Mouse (Mus musculus): Measurements from ENCODE around the gene Gm21541. TPM values are rescaled to one million over a fixed set of nuclear protein-coding genes. Genes with fewer than 3 reads are reported as not detected.
"Not testable (repeated sequence)": the region's sequence is repeated elsewhere in the genome, so short reads cannot be mapped to it uniquely, and the experiment has no call there.

Gm21541 gene
- 0.50 TPM in 1 of 2 replicates, not detected in the other for polyA plus RNA-seq (2016; fragmentation: Nextera tagmentation; extraction: Ambion mirVana)

- not testable (repeated sequence) for H3K27me3 ChIP-seq (ENCODE audit: insufficient read depth, poor library complexity, severe bottlenecking); H3K4me1 ChIP-seq (replicated peaks); DNase-seq (ENCODE audit: low spot score); H3K4me3 ChIP-seq; H3K9me3 ChIP-seq; H3K27ac ChIP-seq; H3K36me3 ChIP-seq
- WGBS, result no CpG with 5 or more reads among the region's 5 CpGs
Measured at GRCm38 (mm10) chr4:41903310-41903709, at the start of gene Gm21541. TSS of gene Gm21541 (plus strand) at chr4:41903610.

DNA sequence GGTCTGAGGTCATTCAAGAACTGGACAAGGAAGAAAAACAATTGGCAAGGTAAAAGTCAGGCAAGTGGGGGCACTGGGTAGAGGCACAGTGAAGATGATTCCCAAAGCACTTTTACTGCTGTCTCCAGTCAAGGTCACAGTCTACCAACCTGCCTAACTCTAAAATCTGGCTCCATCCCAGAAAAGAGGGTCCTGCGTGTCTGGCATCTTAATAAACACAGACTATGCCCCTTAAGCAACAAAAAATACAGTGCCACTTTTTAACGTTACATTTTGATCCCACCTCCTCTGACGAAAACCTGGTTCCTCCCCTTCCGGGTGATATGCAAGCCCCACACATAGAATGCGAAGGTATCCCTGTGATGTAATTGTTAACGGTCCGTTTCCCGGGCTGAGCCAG is 37.9 kb downstream of the Gm21541 start, which contains the start of gene Gm20878:
TSS of gene Gm20878 (plus strand) at position 301 of the 400 bp plus-strand sequence.
- H3K9me3 ChIP-seq; H3K36me3 ChIP-seq; H3K27ac ChIP-seq; DNase-seq (ENCODE audit: low spot score); H3K27me3 ChIP-seq (ENCODE audit: insufficient read depth, poor library complexity, severe bottlenecking); H3K4me1 ChIP-seq (replicated peaks); H3K4me3 ChIP-seq: not testable (repeated sequence)
- WGBS, result no CpG with 5 or more reads among the region's 8 CpGs

Other genes with a start within 250 kb of the Gm21541 start
- 29.7 and 51.6 TPM in 2 replicates for gene Cntfr, start 206.5 kb upstream of the Gm21541 start, polyA plus RNA-seq (2016; fragmentation: Nextera tagmentation; extraction: Ambion mirVana)
- 84.3 and 91.4 TPM in 2 replicates for gene Il11ra1, start 203.6 kb upstream of the Gm21541 start, polyA plus RNA-seq (2016; fragmentation: Nextera tagmentation; extraction: Ambion mirVana)
- 89.7 and 96.6 TPM in 2 replicates for gene Rpp25l, start 190.1 kb upstream of the Gm21541 start, polyA plus RNA-seq (2016; fragmentation: Nextera tagmentation; extraction: Ambion mirVana)
- 171 and 232 TPM in 2 replicates for gene Dctn3, start 180.4 kb upstream of the Gm21541 start, polyA plus RNA-seq (2016; fragmentation: Nextera tagmentation; extraction: Ambion mirVana)
- gene Arid3c, start 172.5 kb upstream of the Gm21541 start, polyA plus RNA-seq (2016; fragmentation: Nextera tagmentation; extraction: Ambion mirVana), result 0.36 and 0.88 TPM in 2 replicates
- gene Galt, start 148.4 kb upstream of the Gm21541 start, polyA plus RNA-seq (2016; fragmentation: Nextera tagmentation; extraction: Ambion mirVana), result 22.9 and 24.3 TPM in 2 replicates
- 77.4 and 89.4 TPM in 2 replicates for gene Sigmar1, start 147.5 kb upstream of the Gm21541 start, polyA plus RNA-seq (2016; fragmentation: Nextera tagmentation; extraction: Ambion mirVana)
- 51.0 and 86.2 TPM in 2 replicates for gene Ccl27a, start 129.4 kb upstream of the Gm21541 start, polyA plus RNA-seq (2016; fragmentation: Nextera tagmentation; extraction: Ambion mirVana)
- gene Gm20878, start 38.0 kb downstream of the Gm21541 start, polyA plus RNA-seq (2016; fragmentation: Nextera tagmentation; extraction: Ambion mirVana), result 2.3 and 2.8 TPM in 2 replicates
- 0.05 TPM in 1 of 2 replicates, not detected in the other for gene Fam205a4, start 62.4 kb downstream of the Gm21541 start, polyA plus RNA-seq (2016; fragmentation: Nextera tagmentation; extraction: Ambion mirVana)
- gene Gm21093, start 131.1 kb downstream of the Gm21541 start, polyA plus RNA-seq (2016; fragmentation: Nextera tagmentation; extraction: Ambion mirVana), result 0.12 and 0.14 TPM in 2 replicates
- not detected in 2 replicates for gene Gm3893, start 187.6 kb downstream of the Gm21541 start, polyA plus RNA-seq (2016; fragmentation: Nextera tagmentation; extraction: Ambion mirVana)
- not detected in 2 replicates for gene Gm13304, start 211.2 kb downstream of the Gm21541 start, polyA plus RNA-seq (2016; fragmentation: Nextera tagmentation; extraction: Ambion mirVana)
- gene Gm13306, start 249.8 kb downstream of the Gm21541 start, polyA plus RNA-seq (2016; fragmentation: Nextera tagmentation; extraction: Ambion mirVana), result not detected in 2 replicates